Mouse (Mus musculus) hindbrain, embryonic 13.5 days (tissue): ENCODE data around the gene Calcoco1. TPM values are rescaled to one million over a fixed set of nuclear protein-coding genes. Genes with fewer than 3 reads are reported as not detected.

Source experiments
- ATAC-seq: fragments of 200-750 bp; cut with Nextera tagmentation; 2 replicates; pipeline ENCODE4 v1.8.0; 2017; ENCODE audit warnings: moderate TSS enrichment; ENCODE audit not compliant: low FRiP score
- H3K27ac ChIP-seq: fragments of 300-500 bp; sonication (generic); 2 replicates; pipeline ENCODE4 v1.5.1; 2015; ENCODE audit warnings: inconsistent platforms, mild to moderate bottlenecking, moderate library complexity
- H3K27me3 ChIP-seq: fragments of 300-500 bp; sonication (generic); 2 replicates; pipeline ENCODE4 v1.6.1; 2015; ENCODE audit warnings: mild to moderate bottlenecking, inconsistent platforms
- H3K36me3 ChIP-seq: fragments of 300-500 bp; sonication (generic); 2 replicates; pipeline ENCODE4 v1.6.1; 2015; ENCODE audit warnings: mild to moderate bottlenecking, inconsistent platforms
- H3K4me1 ChIP-seq: fragments of 300-500 bp; sonication (generic); replicated peaks from 2 replicates; pipeline ENCODE4 v1.6.1; 2015; ENCODE audit warnings: inconsistent platforms
- H3K4me2 ChIP-seq: fragments of 300-500 bp; sonication (generic); 2 replicates; pipeline ENCODE4 v1.6.1; 2015; ENCODE audit warnings: inconsistent platforms, mild to moderate bottlenecking, moderate library complexity
- H3K4me3 ChIP-seq: fragments of 300-500 bp; sonication (generic); 2 replicates; pipeline ENCODE4 v1.5.1; 2015; ENCODE audit warnings: mild to moderate bottlenecking, inconsistent platforms
- H3K9ac ChIP-seq: fragments of 300-500 bp; sonication (generic); 2 replicates; pipeline ENCODE4 v1.6.1; 2015; ENCODE audit warnings: mild to moderate bottlenecking, inconsistent platforms
- H3K9me3 ChIP-seq: fragments of 300-500 bp; sonication (generic); 2 replicates; pipeline ENCODE4 v1.6.1; 2016; ENCODE audit warnings: inconsistent platforms
- WGBS: fragments of 180-500 bp; shearing (Covaris S2); methylation state at CpG from one replicate; pipeline ENCODE4 v1.1.7; 2015; 5-methylcytosine and 5-hydroxymethylcytosine counted together
- polyA plus RNA-seq: library from polyadenylated mRNA; unstranded; fragments of >200 nt; fragmentation: Nextera tagmentation; extraction: Ambion mirVana; gene quantifications from 2 replicates; pipeline ENCODE4 v1.2.1, GENCODE M21; 2015

Gene Calcoco1
- polyA plus RNA-seq, 1 experiment from 2014 or later = 41.8 TPM

DNA sequence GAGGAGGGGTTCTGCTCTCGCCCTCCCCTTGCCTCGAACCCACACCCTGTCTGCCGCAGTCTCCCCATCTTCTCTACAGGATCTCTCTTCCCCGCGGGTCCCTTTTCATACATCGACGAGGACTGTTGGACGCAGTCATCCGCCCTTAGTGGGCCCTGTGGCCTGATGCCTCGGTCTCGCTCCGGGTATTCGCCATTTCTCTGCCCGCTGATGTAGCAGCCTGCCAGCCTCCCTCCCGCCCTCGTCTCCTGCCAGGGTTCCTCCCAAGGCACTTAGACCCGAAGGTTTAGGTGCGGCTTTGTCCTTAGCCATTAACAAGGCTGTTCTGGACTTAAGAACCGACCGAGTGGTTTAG lies 25.3 kb upstream of the Calcoco1 start:
- Histone ChIP-seq H3K9ac (peak overlapping the region; percentile 78), H3K36me3 (no peaks in the 10 kb centered on the region), H3K27ac (peak overlapping the region; percentile 98), H3K4me1 (peaks cover 60% of the 10 kb centered on the region), H3K4me2 (peak overlapping the region; percentile 78), H3K9me3 (no peaks in the 10 kb centered on the region), H3K27me3 (peaks cover 81% of the 10 kb centered on the region), H3K4me3 (peak overlapping the region; percentile 34)
- no peak for ATAC-seq
- under 1% methylated on average over 20 of the region's 20 CpGs for WGBS

DNA sequence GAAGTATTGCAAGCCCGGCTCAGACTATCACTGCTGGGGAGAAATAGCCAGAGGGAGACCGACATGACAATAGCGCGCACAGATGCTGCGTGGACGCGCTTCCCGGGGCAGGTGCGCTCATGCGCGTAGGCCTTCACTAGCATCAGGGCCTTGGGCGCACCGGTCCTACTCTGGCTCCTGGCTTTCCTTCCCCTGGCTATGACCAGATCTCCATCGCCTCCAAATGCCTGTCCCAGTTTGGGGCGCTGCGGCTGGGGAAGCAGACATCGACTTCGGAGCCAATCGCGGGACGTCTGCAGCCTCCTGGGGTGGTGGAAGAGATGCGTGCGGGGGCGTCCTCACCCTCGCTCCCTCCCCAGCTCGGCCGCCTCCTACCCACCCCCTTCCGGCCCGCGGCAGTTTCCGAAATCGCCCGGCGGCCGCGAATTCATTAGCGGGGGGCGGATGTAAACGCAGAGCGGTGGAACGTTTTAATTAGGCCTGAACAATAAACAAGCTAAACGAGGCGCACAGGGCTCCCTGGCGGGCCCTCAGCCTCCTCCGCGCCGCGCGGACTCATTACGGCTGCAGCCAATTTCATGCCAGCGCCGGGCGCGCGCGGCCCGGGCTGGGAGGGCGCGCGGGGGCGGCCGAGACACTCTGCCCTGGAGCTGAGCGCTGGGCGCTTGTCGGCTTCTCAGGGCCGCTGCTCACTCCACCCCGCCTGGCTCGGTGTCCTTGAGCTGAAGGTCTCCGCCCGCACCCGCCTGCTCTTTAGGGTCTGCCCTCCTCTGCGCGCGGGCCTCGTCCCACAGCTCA lies 24.7 kb upstream of the Calcoco1 start:
- peak; percentile 64 for ATAC-seq
- Histone ChIP-seq H3K27ac (peak overlapping the region; percentile 98), H3K4me3 (peak overlapping the region; percentile 34), H3K9ac (peak overlapping the region; percentile 78), H3K36me3 (no peaks in the 10 kb centered on the region), H3K27me3 (peaks cover 79% of the 10 kb centered on the region), H3K9me3 (no peaks in the 10 kb centered on the region), H3K4me1 (peaks cover 60% of the 10 kb centered on the region), H3K4me2 (peak overlapping the region; percentile 78)
- under 1% methylated on average over 72 of the region's 75 CpGs for WGBS

DNA sequence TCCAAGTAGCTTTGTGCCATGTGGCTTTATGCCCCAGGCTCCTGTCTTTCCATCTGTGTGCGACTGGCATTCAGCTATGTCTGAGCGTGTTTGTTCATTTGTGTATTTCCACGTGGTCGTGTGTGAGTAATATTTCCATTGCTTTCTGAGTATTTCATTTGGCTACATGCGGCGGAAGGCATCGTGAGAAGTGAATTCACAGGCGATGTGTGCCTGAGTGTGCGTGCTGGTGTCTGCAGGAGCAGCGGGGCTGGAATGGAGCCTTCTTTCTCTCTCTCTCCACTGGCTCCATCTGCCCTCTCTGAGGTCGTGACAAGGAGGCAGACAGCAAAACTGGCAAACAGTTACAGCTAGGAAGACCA lies 24.1 kb upstream of the Calcoco1 start:
- 8% methylated on average over 11 of the region's 11 CpGs for WGBS
- Histone ChIP-seq H3K9ac (peak overlapping the region; percentile 78), H3K27ac (peak overlapping the region; percentile 98), H3K9me3 (no peaks in the 10 kb centered on the region), H3K4me3 (peak overlapping the region; percentile 34), H3K4me2 (peak overlapping the region; percentile 78), H3K27me3 (peaks cover 80% of the 10 kb centered on the region), H3K36me3 (no peaks in the 10 kb centered on the region), H3K4me1 (peaks cover 60% of the 10 kb centered on the region)
- no peak for ATAC-seq

DNA sequence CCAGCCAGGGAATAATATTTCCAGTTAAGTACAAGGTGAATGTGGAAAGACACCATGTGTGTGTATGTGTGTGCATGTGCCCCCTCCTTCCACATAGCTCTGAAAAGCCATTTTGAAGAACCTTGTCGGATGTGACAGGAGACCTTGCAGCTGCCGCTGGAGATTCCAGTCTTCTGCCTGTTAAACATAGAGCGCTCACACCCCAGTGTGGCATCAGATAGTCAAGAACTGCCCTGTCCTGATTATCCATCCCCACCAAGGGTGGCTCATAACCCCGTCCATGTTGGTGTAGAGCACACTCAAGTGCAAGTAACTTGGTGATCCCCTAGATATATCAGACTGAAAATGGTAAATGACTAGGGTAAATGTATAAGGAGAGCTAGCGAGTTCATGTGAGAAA lies 23.4 kb upstream of the Calcoco1 start:
- Histone ChIP-seq H3K9ac (peak overlapping the region; percentile 78; the same call in 1 of the 2 replicates), H3K4me1 (peaks cover 60% of the 10 kb centered on the region), H3K9me3 (no peaks in the 10 kb centered on the region), H3K27ac (peak overlapping the region; percentile 98), H3K36me3 (no peaks in the 10 kb centered on the region), H3K27me3 (peaks cover 77% of the 10 kb centered on the region), H3K4me2 (no peak overlapping the region), H3K4me3 (no peak overlapping the region)
- no peak for ATAC-seq
- WGBS = 23% methylated on average over 5 of the region's 5 CpGs

DNA sequence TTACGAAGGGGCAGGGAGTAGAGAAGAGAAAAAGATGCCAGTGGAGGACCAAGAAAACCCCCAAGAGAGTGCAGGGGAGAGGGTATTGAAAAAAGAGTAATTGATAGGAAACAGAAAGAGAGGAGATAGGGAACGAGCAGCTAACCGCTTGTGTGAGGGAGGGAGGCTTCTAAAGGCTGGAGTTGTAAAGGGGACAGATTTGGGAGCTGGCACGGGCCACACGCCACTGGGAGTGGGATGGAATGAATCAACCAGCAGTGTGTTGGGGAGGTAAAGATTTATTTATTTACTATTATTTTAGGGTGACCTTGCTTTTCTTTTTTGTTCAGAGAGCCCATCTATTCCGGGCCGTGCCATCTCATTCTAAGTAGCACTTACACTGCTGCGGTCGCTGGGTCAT lies 22.9 kb upstream of the Calcoco1 start:
- Histone ChIP-seq H3K4me3 (no peak overlapping the region), H3K27me3 (peaks cover 76% of the 10 kb centered on the region), H3K36me3 (no peaks in the 10 kb centered on the region), H3K4me2 (no peak overlapping the region), H3K9ac (peak overlapping the region; percentile 66), H3K27ac (peak overlapping the region; percentile 98), H3K4me1 (peaks cover 60% of the 10 kb centered on the region), H3K9me3 (no peaks in the 10 kb centered on the region)
- WGBS = 10% methylated on average over 9 of the region's 9 CpGs
- ATAC-seq = no peak

DNA sequence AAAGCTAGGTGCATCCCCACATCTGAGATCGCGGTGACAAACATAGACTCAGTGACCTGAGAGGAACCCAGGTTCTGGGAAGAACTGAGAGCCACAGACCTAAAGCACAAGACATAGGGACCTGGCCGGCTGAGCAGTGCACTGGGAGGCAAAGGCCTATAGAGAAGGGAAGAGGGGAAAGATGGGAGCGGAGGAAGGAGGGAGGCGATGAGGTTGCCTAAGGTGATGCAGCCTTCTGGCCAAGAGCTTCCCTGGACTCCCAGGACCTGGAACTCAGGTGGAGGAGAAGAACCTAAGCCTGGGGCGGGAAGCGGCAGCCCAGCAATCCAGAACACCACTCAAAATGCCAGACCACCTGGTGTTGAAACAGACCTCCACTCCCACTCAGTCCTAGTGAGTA lies 22.4 kb upstream of the Calcoco1 start:
- H3K9me3 ChIP-seq = no peaks in the 10 kb centered on the region
- H3K27me3 ChIP-seq = peaks cover 77% of the 10 kb centered on the region
- no peak for ATAC-seq
- peak overlapping the region; percentile 13 for H3K4me2 ChIP-seq
- peaks cover 60% of the 10 kb centered on the region for H3K4me1 ChIP-seq
- no peaks in the 10 kb centered on the region for H3K36me3 ChIP-seq
- 13% methylated on average over 7 of the region's 7 CpGs for WGBS
- H3K27ac ChIP-seq = peak overlapping the region; percentile 98
- peak overlapping the region; percentile 66 for H3K9ac ChIP-seq
- H3K4me3 ChIP-seq = no peak overlapping the region

DNA sequence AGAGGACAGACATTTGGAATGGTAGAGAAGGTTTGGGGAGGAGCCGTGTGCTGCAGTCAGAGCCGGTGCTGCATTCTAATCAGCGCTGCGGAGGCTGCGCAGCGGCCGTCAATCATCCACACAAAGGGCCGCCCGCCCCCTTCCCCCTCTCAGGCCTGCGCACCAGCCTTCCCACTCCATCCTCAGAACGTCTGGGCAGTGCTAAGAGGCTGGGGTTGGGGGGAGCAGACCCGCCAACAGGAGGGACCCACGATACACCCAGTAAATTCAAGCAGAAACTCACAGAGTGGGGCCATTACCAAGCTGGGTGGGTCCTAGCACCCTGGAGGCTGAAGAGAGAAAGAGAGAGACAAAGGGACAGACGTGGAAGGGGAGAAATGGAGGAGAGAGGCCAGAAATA lies 22.0 kb upstream of the Calcoco1 start:
- under 1% methylated on average over 14 of the region's 14 CpGs for WGBS
- Histone ChIP-seq H3K9me3 (no peaks in the 10 kb centered on the region), H3K27ac (peak overlapping the region; percentile 98), H3K27me3 (peaks cover 77% of the 10 kb centered on the region), H3K4me2 (peak overlapping the region; percentile 13), H3K4me1 (peaks cover 60% of the 10 kb centered on the region), H3K4me3 (no peak overlapping the region), H3K36me3 (no peaks in the 10 kb centered on the region), H3K9ac (peak overlapping the region; percentile 66)
- ATAC-seq = peak; percentile 55

DNA sequence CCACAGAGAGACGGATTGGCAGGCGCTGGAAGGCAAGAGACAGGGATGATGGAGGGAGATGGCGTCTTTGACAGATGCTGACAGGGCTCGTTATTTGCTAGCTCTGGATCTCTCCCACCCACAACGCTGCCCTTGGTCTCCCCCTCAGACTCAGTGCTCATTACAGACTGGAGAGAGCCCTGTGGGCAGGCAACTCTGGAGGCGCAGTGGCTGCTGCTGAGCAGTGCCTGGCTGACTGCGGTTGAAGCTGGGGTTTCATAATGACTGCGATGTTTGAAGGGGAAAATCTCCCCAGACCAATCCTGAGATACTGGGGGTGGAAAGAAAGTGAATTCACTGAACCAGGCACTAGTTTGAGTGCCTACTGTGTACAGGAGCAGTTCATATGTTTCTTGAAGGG lies 21.2 kb upstream of the Calcoco1 start:
- Histone ChIP-seq H3K9ac (peak overlapping the region; percentile 66), H3K4me1 (peaks cover 55% of the 10 kb centered on the region), H3K27me3 (peaks cover 74% of the 10 kb centered on the region), H3K27ac (peak overlapping the region; percentile 98), H3K4me2 (0 out of 2 replicates have a peak overlapping the region, but pooled peaks have one; percentile 4), H3K4me3 (no peak overlapping the region), H3K9me3 (no peaks in the 10 kb centered on the region), H3K36me3 (no peaks in the 10 kb centered on the region)
- peak; percentile 5; the same call in 1 of the 2 replicates for ATAC-seq
- WGBS = 13% methylated on average over 8 of the region's 8 CpGs

DNA sequence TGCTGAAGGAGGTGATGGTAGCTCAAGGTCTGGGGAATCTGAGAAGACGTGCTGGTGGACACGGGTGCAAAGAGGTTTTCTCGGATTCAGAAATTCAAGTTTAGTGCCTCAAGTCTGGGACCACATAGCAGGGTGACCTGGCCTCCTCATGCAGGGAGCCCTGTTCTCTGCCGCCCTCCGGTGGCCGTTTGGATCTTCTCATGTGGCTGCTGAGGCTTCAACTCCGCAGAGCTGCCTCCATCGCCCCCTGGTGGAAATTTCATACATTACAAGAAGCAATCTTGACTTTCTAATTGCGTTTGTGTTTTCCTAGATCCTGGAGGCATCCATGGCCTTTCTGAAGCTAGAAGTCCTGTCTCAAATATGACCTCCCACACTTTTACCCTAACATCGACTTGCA lies 20.6 kb upstream of the Calcoco1 start:
- under 1% methylated on average over 10 of the region's 10 CpGs for WGBS
- Histone ChIP-seq H3K27me3 (peaks cover 76% of the 10 kb centered on the region), H3K4me2 (no peak overlapping the region), H3K4me1 (peaks cover 51% of the 10 kb centered on the region), H3K27ac (peak overlapping the region; percentile 98), H3K9me3 (no peaks in the 10 kb centered on the region), H3K4me3 (no peak overlapping the region), H3K9ac (no peak overlapping the region), H3K36me3 (no peaks in the 10 kb centered on the region)
- ATAC-seq = 0 out of 2 replicates have a peak, but pooled peaks have one; percentile 25

DNA sequence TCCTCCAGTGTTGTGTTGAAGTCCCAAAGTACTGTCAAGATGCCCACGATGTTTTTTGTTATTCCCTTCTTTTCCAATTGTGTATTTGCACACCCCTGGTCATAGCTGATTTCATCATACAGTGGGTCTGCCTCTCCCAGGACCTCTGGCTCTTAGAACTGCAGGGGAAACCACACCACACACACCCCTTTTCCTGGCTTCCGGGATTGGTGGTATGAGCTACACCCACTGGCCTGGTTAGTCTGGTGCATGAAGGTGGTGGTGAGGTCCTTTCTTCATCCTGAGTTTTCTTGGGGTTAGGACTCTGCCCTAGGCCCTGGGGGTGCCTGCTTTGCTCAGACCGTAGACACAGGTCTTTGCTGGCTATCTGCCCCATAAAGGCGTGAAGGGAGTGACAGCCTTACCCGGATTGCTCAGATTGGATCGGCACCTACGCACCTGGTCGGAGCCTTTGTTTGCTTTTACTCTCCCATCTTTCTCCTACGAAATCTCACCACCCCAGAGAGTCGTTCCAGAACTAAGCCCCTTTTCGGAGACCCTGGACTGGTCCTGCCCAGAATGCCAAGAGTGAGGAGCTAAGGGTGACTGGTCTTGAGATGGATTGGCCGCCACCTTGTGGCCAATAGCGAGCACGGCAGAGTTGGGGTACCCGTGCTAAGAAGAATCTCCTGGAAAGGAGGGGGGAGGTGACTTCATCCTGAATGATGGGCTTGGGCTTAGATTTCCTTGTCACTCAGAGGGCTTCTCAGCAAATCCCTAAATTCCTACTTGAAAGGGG lies 17.7 kb upstream of the Calcoco1 start:
- H3K27ac ChIP-seq = no peak overlapping the region
- H3K4me1 ChIP-seq = peaks cover 51% of the 10 kb centered on the region
- ATAC-seq = no peak
- no peak overlapping the region for H3K9ac ChIP-seq
- no peak overlapping the region for H3K4me2 ChIP-seq
- no peak overlapping the region for H3K4me3 ChIP-seq
- H3K9me3 ChIP-seq = no peaks in the 10 kb centered on the region
- H3K27me3 ChIP-seq = peaks cover 77% of the 10 kb centered on the region
- H3K36me3 ChIP-seq = no peaks in the 10 kb centered on the region
- WGBS = 32% methylated on average over 15 of the region's 15 CpGs

DNA sequence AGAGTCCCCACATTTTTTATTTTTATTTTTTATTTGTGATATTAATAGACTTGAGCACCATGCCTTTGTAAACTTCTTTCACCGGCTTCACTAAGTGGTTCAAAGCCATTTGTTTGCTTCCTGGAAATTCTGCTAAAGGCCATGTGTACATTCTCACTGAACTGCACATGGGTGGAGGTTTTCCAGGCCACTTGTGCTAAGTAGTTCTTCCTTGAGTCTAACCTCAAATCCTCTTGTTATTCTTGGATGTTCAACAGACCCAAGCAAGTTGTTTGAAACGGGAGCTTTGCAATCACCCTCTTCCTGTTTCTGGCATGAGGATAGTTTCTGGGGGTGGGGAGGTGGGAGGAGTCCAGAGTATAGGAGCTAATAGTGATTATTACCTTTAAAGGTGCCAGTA lies 16.5 kb upstream of the Calcoco1 start:
- Histone ChIP-seq H3K27ac (no peak overlapping the region), H3K27me3 (peaks cover 71% of the 10 kb centered on the region)
- WGBS = 61% methylated on average over 2 of the region's 2 CpGs

DNA sequence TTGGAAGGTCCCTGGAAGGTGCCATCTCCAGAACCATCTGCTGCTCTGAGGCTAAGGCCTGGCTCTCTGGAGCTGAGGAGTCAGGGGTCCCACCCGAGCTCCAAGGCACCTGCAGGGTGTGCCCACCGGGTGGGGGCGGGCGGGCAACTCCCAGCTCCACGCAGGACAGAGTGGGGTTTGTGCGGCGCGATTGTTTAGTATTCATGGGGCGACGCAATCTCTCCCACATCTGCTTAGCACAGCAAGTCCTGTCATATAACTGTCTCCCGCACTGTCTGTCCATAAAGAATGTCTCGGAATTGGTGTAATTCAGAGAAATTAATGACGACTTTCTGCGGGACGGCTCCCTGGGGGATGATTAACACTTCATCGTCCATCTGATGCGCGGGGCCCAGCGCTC lies 15.1 kb upstream of the Calcoco1 start:
- H3K27me3 ChIP-seq = peaks cover 77% of the 10 kb centered on the region
- no peak overlapping the region for H3K4me3 ChIP-seq
- no peaks in the 10 kb centered on the region for H3K9me3 ChIP-seq
- no peak overlapping the region for H3K4me2 ChIP-seq
- peak; percentile 14; the same call in 1 of the 2 replicates for ATAC-seq
- H3K27ac ChIP-seq = peak overlapping the region; percentile 81
- peaks cover 45% of the 10 kb centered on the region for H3K4me1 ChIP-seq
- no peaks in the 10 kb centered on the region for H3K36me3 ChIP-seq
- 63% methylated on average over 19 of the region's 19 CpGs for WGBS
- H3K9ac ChIP-seq = no peak overlapping the region

More for the DNA sequence above, 16.5 kb upstream of the Calcoco1 start:
- no peak overlapping the region for H3K4me3 ChIP-seq
- no peak overlapping the region for H3K9ac ChIP-seq
- ATAC-seq = no peak
- no peaks in the 10 kb centered on the region for H3K36me3 ChIP-seq
- no peaks in the 10 kb centered on the region for H3K9me3 ChIP-seq
- no peak overlapping the region for H3K4me2 ChIP-seq
- H3K4me1 ChIP-seq = peaks cover 43% of the 10 kb centered on the region
